20 mouse cellular contexts compared by ENCODE assay signal in genomic region chr4:8984059-8984606, GRCm38 (mm10).
DNase-seq lines count a peak whose midpoint lies in the region; ATAC-seq and TF ChIP-seq lines count a peak whose summit lies in the region.
"Had no signal": no experiment of that assay in that cellular context is flagged by ENCODE, and none has a peak within 500 bp of the region (broad histone marks: within the 10 kb centered on the region; RNA-seq: fewer than 3 reads in every experiment).

No protein-coding gene starts in this region.

- 51% methylated on average over 5 of the region's 5 CpGs for WGBS in lung, embryonic 14.5 days
- 40% methylated on average over 5 of the region's 5 CpGs for WGBS in lung, embryonic 16.5 days
- WGBS in large intestine, adult 2 months = 22% methylated on average over 5 of the region's 5 CpGs
- 72% methylated on average over 5 of the region's 5 CpGs for WGBS in stomach, embryonic 15.5 days
- WGBS in hindbrain, embryonic 12.5 days = 97% methylated on average over 5 of the region's 5 CpGs

- H3K27ac ChIP-seq in lung, embryonic 14.5 days (ENCODE audit: low read depth) = no peak overlapping the region
- no peak overlapping the region for H3K27ac ChIP-seq in lung, embryonic 16.5 days (ENCODE audit: low read length)
- no peak overlapping the region for H3K27ac ChIP-seq in stomach, embryonic 15.5 days
- no peak overlapping the region for H3K27ac ChIP-seq in hindbrain, embryonic 12.5 days
- H3K27ac ChIP-seq: embryonic facial prominence, embryonic 10.5 days; embryonic facial prominence, embryonic 12.5 days; forebrain, embryonic 13.5 days; forebrain, embryonic 15.5 days had no signal

- H3K9ac ChIP-seq in lung, embryonic 14.5 days = no peak overlapping the region
- no peak overlapping the region for H3K9ac ChIP-seq in lung, embryonic 16.5 days (ENCODE audit: low read length)
- H3K9ac ChIP-seq in stomach, embryonic 15.5 days = no peak overlapping the region
- no peak overlapping the region for H3K9ac ChIP-seq in hindbrain, embryonic 12.5 days
- H3K9ac ChIP-seq: embryonic facial prominence, embryonic 12.5 days; forebrain, embryonic 13.5 days; forebrain, embryonic 15.5 days had no signal

- H3K4me2 ChIP-seq in lung, embryonic 14.5 days = peak overlapping the region; percentile 10; the same call in 1 of the 2 replicates
- no peak overlapping the region for H3K4me2 ChIP-seq in lung, embryonic 16.5 days (ENCODE audit: low read depth, low read length)
- no peak overlapping the region for H3K4me2 ChIP-seq in stomach, embryonic 15.5 days
- no peak overlapping the region for H3K4me2 ChIP-seq in hindbrain, embryonic 12.5 days (replicated peaks)
- H3K4me2 ChIP-seq: embryonic facial prominence, embryonic 12.5 days; forebrain, embryonic 13.5 days; forebrain, embryonic 15.5 days had no signal

- H3K9me3 ChIP-seq in lung, embryonic 14.5 days (ENCODE audit: low read depth, low read length) = no peaks in the 10 kb centered on the region
- no peaks in the 10 kb centered on the region for H3K9me3 ChIP-seq in lung, embryonic 16.5 days (ENCODE audit: control insufficient read depth, low read length)
- H3K9me3 ChIP-seq in stomach, embryonic 15.5 days = no peaks in the 10 kb centered on the region
- no peaks in the 10 kb centered on the region for H3K9me3 ChIP-seq in hindbrain, embryonic 12.5 days (replicated peaks)
- H3K9me3 ChIP-seq: embryonic facial prominence, embryonic 10.5 days; embryonic facial prominence, embryonic 12.5 days; forebrain, embryonic 13.5 days; forebrain, embryonic 15.5 days had no signal

- peaks cover 5% of the 10 kb centered on the region for H3K4me1 ChIP-seq in lung, embryonic 14.5 days (ENCODE audit: insufficient read depth)
- H3K4me1 ChIP-seq in lung, embryonic 16.5 days (replicated peaks; ENCODE audit: control insufficient read depth, insufficient read depth, low read length) = peaks cover 12% of the 10 kb centered on the region; the same call in 1 of the 2 replicates
- H3K4me1 ChIP-seq in stomach, embryonic 15.5 days = 0 out of 2 replicates have a peak, but pooled peaks cover 5% of the 10 kb centered on the region
- peaks cover 23% of the 10 kb centered on the region for H3K4me1 ChIP-seq in hindbrain, embryonic 12.5 days

- ATAC-seq in lung, embryonic 14.5 days (ENCODE audit: insufficient read depth) = peak; percentile 81
- peak; percentile 77 for ATAC-seq in lung, embryonic 16.5 days (ENCODE audit: low read depth)
- 0 out of 2 replicates have a peak, but pooled peaks have one; percentile 4 for ATAC-seq in stomach, embryonic 15.5 days (ENCODE audit: insufficient read depth, low FRiP score, low read depth)
- ATAC-seq in hindbrain, embryonic 12.5 days (ENCODE audit: low FRiP score) = no peak
- ATAC-seq: forebrain, embryonic 13.5 days; forebrain, embryonic 15.5 days had no signal

- no peak overlapping the region for H3K4me3 ChIP-seq in lung, embryonic 14.5 days (ENCODE audit: low read depth, low read length)
- H3K4me3 ChIP-seq in lung, embryonic 16.5 days (ENCODE audit: low read length) = no peak overlapping the region
- H3K4me3 ChIP-seq in stomach, embryonic 15.5 days (replicated peaks) = no peak overlapping the region
- H3K4me3 ChIP-seq in hindbrain, embryonic 12.5 days = no peak overlapping the region
- H3K4me3 ChIP-seq: embryonic facial prominence, embryonic 10.5 days; embryonic facial prominence, embryonic 12.5 days; forebrain, embryonic 13.5 days; forebrain, embryonic 15.5 days had no signal

- no peaks in the 10 kb centered on the region for H3K27me3 ChIP-seq in lung, embryonic 14.5 days (ENCODE audit: insufficient read depth, low read length)
- H3K27me3 ChIP-seq in lung, embryonic 16.5 days (ENCODE audit: control insufficient read depth, insufficient read depth, low read depth, low read length) = no peaks in the 10 kb centered on the region
- H3K27me3 ChIP-seq in stomach, embryonic 15.5 days (replicated peaks) = no peaks in the 10 kb centered on the region
- no peaks in the 10 kb centered on the region for H3K27me3 ChIP-seq in hindbrain, embryonic 12.5 days
- H3K27me3 ChIP-seq: embryonic facial prominence, embryonic 12.5 days; forebrain, embryonic 15.5 days had no signal

- TF ChIP-seq CTCF in lung, embryonic 14.5 days (IDR thresholded peaks at IDR 0.05; ENCODE audit: low read depth) = no peak

- H3K36me3 ChIP-seq in lung, embryonic 14.5 days (ENCODE audit: insufficient read depth) = no peaks in the 10 kb centered on the region
- no peaks in the 10 kb centered on the region for H3K36me3 ChIP-seq in lung, embryonic 16.5 days (ENCODE audit: control insufficient read depth, insufficient read depth, low read length)
- H3K36me3 ChIP-seq in stomach, embryonic 15.5 days = no peaks in the 10 kb centered on the region
- H3K36me3 ChIP-seq in hindbrain, embryonic 12.5 days = no peaks in the 10 kb centered on the region
- H3K36me3 ChIP-seq: embryonic facial prominence, embryonic 10.5 days; embryonic facial prominence, embryonic 12.5 days; forebrain, embryonic 15.5 days had no signal

- DNase-seq in lung, embryonic 14.5 days = peak; percentile 85
- no peak for DNase-seq in lung, postnatal 4 days
- DNase-seq in lung, postnatal 25 days (ENCODE audit: low spot score) = no peak
- DNase-seq in large intestine, adult 2 months (ENCODE audit: low read depth, low spot score) = peak; percentile 25
- no peak for DNase-seq in heart, adult 9 months (ENCODE audit: low spot score in 2 of 2)
- DNase-seq: adrenal gland, adult 8-10 months; adrenal gland, postnatal 14 days; adrenal gland, postnatal 36 days; cerebellum, adult 11-12 months; cerebellum, adult 2 months; cerebellum, adult 9-10 months; cerebellum, postnatal 10 days; cerebellum, postnatal 25 days had no signal

Comparison
In these comparisons a context has a peak if more than half of its experiments do, and no peak if none do; other contexts are left out.
1. DNase-seq: peak in lung, embryonic 14.5 days (single experiment) and large intestine, adult 2 months (single experiment); none in lung, postnatal 4 days (0 of 2), lung, postnatal 25 days (single experiment) and heart, adult 9 months (0 of 2).